ENCODE assay signal across 12 mouse cellular contexts in the genomic region with DNA sequence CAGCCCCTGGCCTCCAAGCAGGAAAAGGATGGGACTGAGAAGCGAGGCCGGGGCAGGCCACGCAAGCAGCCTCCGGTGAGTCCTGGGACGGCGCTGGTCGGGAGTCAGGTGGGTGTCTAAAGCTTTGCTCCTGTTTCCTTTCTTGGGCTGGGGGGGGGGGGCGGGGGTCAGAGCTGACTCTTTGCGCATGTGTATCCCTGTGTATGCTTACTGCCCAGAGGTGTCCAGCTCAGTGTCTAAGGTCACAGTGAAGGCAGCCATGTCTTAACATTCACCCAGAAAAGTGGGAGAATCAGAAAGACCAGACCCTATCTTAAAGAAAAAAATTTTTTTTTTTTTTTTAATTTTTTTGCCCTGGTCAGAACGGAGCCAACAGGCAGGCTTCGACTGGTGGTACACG. TPM values are rescaled to one million over a fixed set of nuclear protein-coding genes. Genes with fewer than 3 reads are reported as not detected.
DNase-seq lines count a peak whose midpoint lies in the region; ATAC-seq and TF ChIP-seq lines count a peak whose summit lies in the region.
"Had no signal": no experiment of that assay in that cellular context is flagged by ENCODE, and none has a peak within 500 bp of the region (broad histone marks: within the 10 kb centered on the region; RNA-seq: fewer than 3 reads in every experiment).

No protein-coding gene starts in this region.

- 64% methylated on average over 10 of the region's 12 CpGs for WGBS in liver, embryonic 11.5 days
- WGBS in embryonic facial prominence, embryonic 12.5 days = 66% methylated on average over 11 of the region's 12 CpGs
- 38% methylated on average over 12 of the region's 12 CpGs for WGBS in liver, embryonic 13.5 days (ENCODE audit: insufficient replicate concordance)

- peak overlapping the region; percentile 98 for H3K9ac ChIP-seq in liver, embryonic 11.5 days (ENCODE audit: low read depth, low read length)
- peak overlapping the region; percentile 92; the same call in 1 of the 2 replicates for H3K9ac ChIP-seq in ES-E14 (ENCODE audit: insufficient read depth, low read depth, low read length, poor library complexity, severe bottlenecking)
- 0 out of 2 replicates have a peak overlapping the region, but pooled peaks have one; percentile 93 for H3K9ac ChIP-seq in embryonic facial prominence, embryonic 12.5 days
- H3K9ac ChIP-seq in liver, embryonic 13.5 days = peak overlapping the region; percentile 91

- peaks cover 46% of the 10 kb centered on the region for H3K4me1 ChIP-seq in liver, embryonic 11.5 days (replicated peaks; ENCODE audit: control insufficient read depth, insufficient read depth, low read length)
- H3K4me1 ChIP-seq in ES-E14 (ENCODE audit: control insufficient read depth in 2 of 2, insufficient read depth in 2 of 2, low read length in 2 of 2, poor library complexity in 1 of 2) = peaks cover 4 to 13% of the 10 kb centered on the region in 2 experiments; a peak in 3 of 4 replicates
- H3K4me1 ChIP-seq in embryonic facial prominence, embryonic 12.5 days = peaks cover 39% of the 10 kb centered on the region
- peaks cover 80% of the 10 kb centered on the region for H3K4me1 ChIP-seq in liver, embryonic 13.5 days (replicated peaks)

- H3K4me2 ChIP-seq in liver, embryonic 11.5 days = peak overlapping the region; percentile 90
- peak overlapping the region; percentile 81; the same call in 1 of the 2 replicates for H3K4me2 ChIP-seq in embryonic facial prominence, embryonic 12.5 days (replicated peaks)
- H3K4me2 ChIP-seq in liver, embryonic 13.5 days = peak overlapping the region; percentile 97

- peaks cover 25% of the 10 kb centered on the region for H3K36me3 ChIP-seq in liver, embryonic 11.5 days (ENCODE audit: control insufficient read depth, insufficient read depth, low read length)
- H3K36me3 ChIP-seq in ES-E14 (ENCODE audit: control insufficient read depth, insufficient read depth, low read length, poor library complexity, severe bottlenecking) = peaks cover 28% of the 10 kb centered on the region
- peaks cover 12% of the 10 kb centered on the region; the same call in 1 of the 2 replicates for H3K36me3 ChIP-seq in embryonic facial prominence, embryonic 12.5 days
- peaks cover 37% of the 10 kb centered on the region for H3K36me3 ChIP-seq in liver, embryonic 13.5 days

- no peak for ATAC-seq in liver, embryonic 11.5 days (replicated peaks; ENCODE audit: low FRiP score)
- ATAC-seq in embryonic facial prominence, embryonic 12.5 days (ENCODE audit: insufficient number of reproducible peaks, insufficient read depth, low FRiP score, low TSS enrichment) = no peak
- ATAC-seq in liver, embryonic 13.5 days (ENCODE audit: low read depth) = no peak
- no peak for ATAC-seq in erythroid progenitor cell, adult 5-6 weeks (replicated peaks; ENCODE audit: low FRiP score, poor library complexity, severe bottlenecking)

- intact Hi-C loops in left cerebral cortex, postnatal 36 days (cut with DNase I) = no loop called here

- in situ Hi-C loops in ES-E14 (cut with MboI; ENCODE audit: low sequenced_read_pairs in 2 of 2, unreplicated experiment in 2 of 2) = no loop called here

- H3K4me3 ChIP-seq in liver, embryonic 11.5 days (ENCODE audit: low read depth, low read length) = peak overlapping the region; percentile 90
- peak overlapping the region; percentile 11 to 87 for H3K4me3 ChIP-seq in ES-E14 (ENCODE audit: insufficient read depth in 1 of 2, low read depth in 1 of 2, low read length in 2 of 2, poor library complexity in 1 of 2, severe bottlenecking in 1 of 2)
- no peak overlapping the region for H3K4me3 ChIP-seq in embryonic facial prominence, embryonic 12.5 days
- H3K4me3 ChIP-seq in liver, embryonic 13.5 days (replicated peaks) = peak overlapping the region; percentile 80

- H3K27ac ChIP-seq in liver, embryonic 11.5 days (ENCODE audit: low read depth, low read length) = peak overlapping the region; percentile 69; the same call in 1 of the 2 replicates
- no peak overlapping the region for H3K27ac ChIP-seq in ES-E14 (ENCODE audit: insufficient read depth, low read depth, low read length, poor library complexity, severe bottlenecking)
- no peak overlapping the region for H3K27ac ChIP-seq in embryonic facial prominence, embryonic 12.5 days
- H3K27ac ChIP-seq in liver, embryonic 13.5 days = peak overlapping the region; percentile 2; the same call in 1 of the 2 replicates

- no peaks in the 10 kb centered on the region for H3K9me3 ChIP-seq in liver, embryonic 11.5 days (ENCODE audit: control insufficient read depth, low read length)
- no peaks in the 10 kb centered on the region for H3K9me3 ChIP-seq in ES-E14 (ENCODE audit: control insufficient read depth, insufficient read depth, low read depth, low read length)
- H3K9me3 ChIP-seq in embryonic facial prominence, embryonic 12.5 days = no peaks in the 10 kb centered on the region
- no peaks in the 10 kb centered on the region for H3K9me3 ChIP-seq in liver, embryonic 13.5 days (replicated peaks)

- H3K27me3 ChIP-seq in liver, embryonic 11.5 days (replicated peaks; ENCODE audit: control insufficient read depth, insufficient read depth, low read length) = no peaks in the 10 kb centered on the region
- no peaks in the 10 kb centered on the region for H3K27me3 ChIP-seq in embryonic facial prominence, embryonic 12.5 days
- H3K27me3 ChIP-seq in liver, embryonic 13.5 days = no peaks in the 10 kb centered on the region

- DNase-seq in liver, embryonic 11.5 days (ENCODE audit: low spot score) = no peak
- no peak for DNase-seq in liver
- no peak for DNase-seq in ES-E14 (ENCODE audit: low read depth, low spot score)
- no peak for DNase-seq in liver, embryonic 13.5 days
- no peak for DNase-seq in left cerebral cortex, postnatal 36 days (ENCODE audit: low spot score in 2 of 2)
- DNase-seq: adrenal gland, adult 8-10 months; lung, postnatal 4 days; thymus, adult 18-20 months had no signal

TF ChIP-seq in ES-E14, 5 proteins besides CTCF, POLR2A, EP300 and RAD21:
- TF ChIP-seq CHD2 (IDR thresholded peaks at IDR 0.05; ENCODE audit: low read depth, low read length) (no peak), MAFK (IDR thresholded peaks at IDR 0.05; ENCODE audit: insufficient read depth, low read depth, low read length) (no peak), ZNF384 (IDR thresholded peaks at IDR 0.05; ENCODE audit: low read depth, low read length) (no peak), ZC3H11A (IDR thresholded peaks at IDR 0.05; ENCODE audit: borderline replicate concordance, low read depth, low read length) (no peak), HCFC1 (IDR thresholded peaks at IDR 0.05; ENCODE audit: borderline replicate concordance, insufficient read depth, low read length) (no peak)

RNA-seq across cellular contexts. Expression of a gene that starts 3.3 kb away (rescaled TPM):
- polyA plus RNA-seq in liver, embryonic 11.5 days (2014; fragmentation: Nextera tagmentation; extraction: Ambion mirVana) = 667 and 675 TPM in 2 replicates
- total RNA-seq in ES-E14 (2012; rRNA removed) = 142 and 175 TPM in 2 replicates
- polyA plus RNA-seq in embryonic facial prominence, embryonic 12.5 days (2016; fragmentation: Nextera tagmentation; extraction: Ambion mirVana) = 236 and 247 TPM in 2 replicates
- 226 and 262 TPM in 2 replicates for polyA plus RNA-seq in liver, embryonic 13.5 days (2015; fragmentation: Nextera tagmentation; extraction: Ambion mirVana)
- total RNA-seq in left cerebral cortex, postnatal 36 days (2021) = 10 to 100 TPM; 55.3 to 58.7 TPM
- 40.7 and 57.7 TPM in 2 replicates for total RNA-seq in erythroid progenitor cell, adult 5-6 weeks (2015; ENCODE audit: low replicate concordance)
- total RNA-seq in erythroid progenitor cell, adult 5-6 weeks (2017; ENCODE audit: low replicate concordance) = 21.2 and 30.6 TPM in 2 replicates

RNA-seq across cellular contexts. Expression of a gene that starts 6.0 kb away (rescaled TPM):
- polyA plus RNA-seq in liver, embryonic 11.5 days (2014; fragmentation: Nextera tagmentation; extraction: Ambion mirVana) = 23.6 and 28.4 TPM in 2 replicates
- 6.8 and 9.2 TPM in 2 replicates for total RNA-seq in ES-E14 (2012; rRNA removed)
- 18.2 and 20.3 TPM in 2 replicates for polyA plus RNA-seq in embryonic facial prominence, embryonic 12.5 days (2016; fragmentation: Nextera tagmentation; extraction: Ambion mirVana)
- polyA plus RNA-seq in liver, embryonic 13.5 days (2015; fragmentation: Nextera tagmentation; extraction: Ambion mirVana) = 13.1 and 13.7 TPM in 2 replicates
- 10 to 100 TPM; 85.5 to 94.2 TPM for total RNA-seq in left cerebral cortex, postnatal 36 days (2021)
- 2.9 and 6.8 TPM in 2 replicates for total RNA-seq in erythroid progenitor cell, adult 5-6 weeks (2015; ENCODE audit: low replicate concordance)
- 3.1 and 14.1 TPM in 2 replicates for total RNA-seq in erythroid progenitor cell, adult 5-6 weeks (2017; ENCODE audit: low replicate concordance)

RNA-seq across cellular contexts. Expression of a gene that starts 38.4 kb away (rescaled TPM):
- polyA plus RNA-seq in liver, embryonic 11.5 days (2014; fragmentation: Nextera tagmentation; extraction: Ambion mirVana) = 0.12 and 0.18 TPM in 2 replicates
- 0.49 and 0.74 TPM in 2 replicates for total RNA-seq in ES-E14 (2012; rRNA removed)
- 0.68 and 0.73 TPM in 2 replicates for polyA plus RNA-seq in embryonic facial prominence, embryonic 12.5 days (2016; fragmentation: Nextera tagmentation; extraction: Ambion mirVana)
- not detected in 2 replicates for polyA plus RNA-seq in liver, embryonic 13.5 days (2015; fragmentation: Nextera tagmentation; extraction: Ambion mirVana)
- 10 to 100 TPM; 23.0 to 27.0 TPM for total RNA-seq in left cerebral cortex, postnatal 36 days (2021)
- not detected in 2 replicates for total RNA-seq in erythroid progenitor cell, adult 5-6 weeks (2015; ENCODE audit: low replicate concordance)
- total RNA-seq in erythroid progenitor cell, adult 5-6 weeks (2017; ENCODE audit: low replicate concordance) = not detected in 2 replicates
- total RNA-seq: granulocyte monocyte progenitor cell, adult 5-6 weeks; neutrophil, adult 5-6 weeks had no signal

Comparison
In these comparisons a context has a peak if more than half of its experiments do, and no peak if none do; other contexts are left out.
1. H3K27ac ChIP-seq: peak in liver, embryonic 11.5 days (single experiment) and liver, embryonic 13.5 days (single experiment); none in ES-E14 (single experiment) and embryonic facial prominence, embryonic 12.5 days (single experiment).
2. RNA of a gene that starts 38.4 kb away (total RNA-seq): 23.0 to 27.0 TPM in left cerebral cortex, postnatal 36 days; 0.49 to 0.74 TPM in ES-E14 and not detected in erythroid progenitor cell, adult 5-6 weeks; every median in the first group is over 10 times any median in the second.
3. Peak in every context shown above with its lines, with median percentiles within 50 percentile points of each other: H3K4me2 ChIP-seq and H3K9ac ChIP-seq.